In the genomic region with DNA sequence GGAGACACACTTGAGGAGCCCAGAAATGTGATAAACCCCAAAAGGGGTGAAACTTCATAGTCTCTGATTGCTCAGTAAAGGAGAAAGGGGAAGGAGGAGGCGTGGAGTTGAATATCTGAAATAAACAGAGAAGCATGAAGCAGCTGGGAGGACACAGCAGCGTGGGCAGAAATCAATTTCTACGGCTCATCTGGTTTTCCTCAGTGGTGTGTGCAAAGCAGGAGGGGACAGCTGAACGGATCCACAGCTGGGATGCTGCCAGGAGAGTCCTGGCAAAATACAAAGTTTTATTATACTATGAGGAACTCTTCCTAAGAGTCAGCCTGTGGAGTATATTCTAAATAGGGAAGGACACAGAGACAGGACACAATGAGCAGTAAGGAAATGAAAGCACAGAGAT, we compare ENCODE assay signal across 16 mouse cellular contexts. TPM values are rescaled to one million over a fixed set of nuclear protein-coding genes. Genes with fewer than 3 reads are reported as not detected.
DNase-seq lines count a peak whose midpoint lies in the region; ATAC-seq lines count a peak whose summit lies in the region.
"Had no signal": no experiment of that assay in that cellular context is flagged by ENCODE, and none has a peak within 500 bp of the region (broad histone marks: within the 10 kb centered on the region; RNA-seq: fewer than 3 reads in every experiment).

No protein-coding gene starts in this region.

- WGBS in embryonic facial prominence, embryonic 14.5 days: 67% methylated on average over 4 of the region's 4 CpGs
- 87% methylated on average over 4 of the region's 4 CpGs for WGBS in embryonic facial prominence, embryonic 10.5 days
- WGBS in intestine, embryonic 14.5 days: 40% methylated on average over 4 of the region's 4 CpGs
- WGBS in hindbrain, embryonic 16.5 days: 68% methylated on average over 4 of the region's 4 CpGs

- 0 out of 2 replicates have a peak overlapping the region, but pooled peaks have one; percentile 8 for H3K9ac ChIP-seq in embryonic facial prominence, embryonic 14.5 days (ENCODE audit: low read depth, low read length)
- no peak overlapping the region for H3K9ac ChIP-seq in intestine, embryonic 14.5 days (ENCODE audit: low read length)
- no peak overlapping the region for H3K9ac ChIP-seq in hindbrain, embryonic 16.5 days (ENCODE audit: low read depth, low read length)
- H3K9ac ChIP-seq: heart, embryonic 15.5 days; lung, embryonic 15.5 days; neural tube, embryonic 15.5 days had no signal

- H3K27me3 ChIP-seq in embryonic facial prominence, embryonic 14.5 days (replicated peaks; ENCODE audit: control insufficient read depth, insufficient read depth, low read length): no peaks in the 10 kb centered on the region
- no peaks in the 10 kb centered on the region for H3K27me3 ChIP-seq in embryonic facial prominence, embryonic 10.5 days (replicated peaks; ENCODE audit: low read depth, poor library complexity, severe bottlenecking)
- no peaks in the 10 kb centered on the region for H3K27me3 ChIP-seq in intestine, embryonic 14.5 days (replicated peaks; ENCODE audit: control insufficient read depth, insufficient read depth, low read length)
- H3K27me3 ChIP-seq in hindbrain, embryonic 16.5 days (replicated peaks; ENCODE audit: control insufficient read depth, insufficient read depth, low read length): no peaks in the 10 kb centered on the region
- H3K27me3 ChIP-seq: heart, embryonic 15.5 days; lung, embryonic 15.5 days; megakaryocyte, embryonic 14.5 days; neural tube, embryonic 15.5 days had no signal

- H3K36me3 ChIP-seq in embryonic facial prominence, embryonic 14.5 days (ENCODE audit: control insufficient read depth, insufficient read depth, low read length): peaks cover 70% of the 10 kb centered on the region
- H3K36me3 ChIP-seq in embryonic facial prominence, embryonic 10.5 days (replicated peaks): peaks cover 66% of the 10 kb centered on the region
- H3K36me3 ChIP-seq in intestine, embryonic 14.5 days (ENCODE audit: control insufficient read depth, insufficient read depth, low read length): peaks cover 57% of the 10 kb centered on the region
- peaks cover 40% of the 10 kb centered on the region for H3K36me3 ChIP-seq in hindbrain, embryonic 16.5 days (ENCODE audit: control insufficient read depth, insufficient read depth, low read length)

- peak overlapping the region; percentile 67 for H3K27ac ChIP-seq in embryonic facial prominence, embryonic 14.5 days (replicated peaks; ENCODE audit: low read depth, low read length)
- H3K27ac ChIP-seq in embryonic facial prominence, embryonic 10.5 days (replicated peaks): no peak overlapping the region
- peak overlapping the region; percentile 77 for H3K27ac ChIP-seq in intestine, embryonic 14.5 days (ENCODE audit: low read depth)
- no peak overlapping the region for H3K27ac ChIP-seq in hindbrain, embryonic 16.5 days (ENCODE audit: low read depth, low read length)
- H3K27ac ChIP-seq: forebrain, embryonic 10.5 days; heart, embryonic 15.5 days; lung, embryonic 15.5 days; neural tube, embryonic 15.5 days had no signal

- H3K4me1 ChIP-seq in embryonic facial prominence, embryonic 14.5 days (ENCODE audit: control insufficient read depth, insufficient read depth, low read length): peaks cover 3% of the 10 kb centered on the region; the same call in 1 of the 2 replicates
- no peaks in the 10 kb centered on the region for H3K4me1 ChIP-seq in embryonic facial prominence, embryonic 10.5 days
- peaks cover 5% of the 10 kb centered on the region; the same call in 1 of the 2 replicates for H3K4me1 ChIP-seq in intestine, embryonic 14.5 days (replicated peaks; ENCODE audit: control insufficient read depth, insufficient read depth, low read length)
- no peaks in the 10 kb centered on the region for H3K4me1 ChIP-seq in hindbrain, embryonic 16.5 days (ENCODE audit: control insufficient read depth, insufficient read depth, low read depth, low read length)
- H3K4me1 ChIP-seq: forebrain, embryonic 10.5 days; heart, embryonic 15.5 days; lung, embryonic 15.5 days; neural tube, embryonic 15.5 days had no signal

- H3K4me3 ChIP-seq in embryonic facial prominence, embryonic 14.5 days (ENCODE audit: low read depth, low read length): no peak overlapping the region
- no peak overlapping the region for H3K4me3 ChIP-seq in embryonic facial prominence, embryonic 10.5 days
- H3K4me3 ChIP-seq in intestine, embryonic 14.5 days (ENCODE audit: low read depth, low read length): no peak overlapping the region
- no peak overlapping the region for H3K4me3 ChIP-seq in hindbrain, embryonic 16.5 days (ENCODE audit: low read length)
- H3K4me3 ChIP-seq: forebrain, embryonic 10.5 days; heart, embryonic 15.5 days; lung, embryonic 15.5 days; megakaryocyte, embryonic 14.5 days; neural tube, embryonic 15.5 days had no signal

- H3K9me3 ChIP-seq in embryonic facial prominence, embryonic 14.5 days (ENCODE audit: control insufficient read depth, low read length): no peaks in the 10 kb centered on the region
- H3K9me3 ChIP-seq in embryonic facial prominence, embryonic 10.5 days: no peaks in the 10 kb centered on the region
- H3K9me3 ChIP-seq in intestine, embryonic 14.5 days (ENCODE audit: control insufficient read depth, low read length): no peaks in the 10 kb centered on the region
- no peaks in the 10 kb centered on the region for H3K9me3 ChIP-seq in hindbrain, embryonic 16.5 days (ENCODE audit: control insufficient read depth, low read length)
- H3K9me3 ChIP-seq: forebrain, embryonic 10.5 days; heart, embryonic 15.5 days; lung, embryonic 15.5 days; megakaryocyte, embryonic 14.5 days; neural tube, embryonic 15.5 days had no signal

- peak; percentile 79 for DNase-seq in embryonic facial prominence, embryonic 14.5 days (ENCODE audit: low spot score)
- DNase-seq in embryonic facial prominence, embryonic 10.5 days (ENCODE audit: low spot score): no peak
- peak; percentile 43 for DNase-seq in kidney, postnatal 10 days
- DNase-seq in kidney, adult 9 months: no peak
- DNase-seq in intestine, embryonic 14.5 days (ENCODE audit: low spot score): no peak
- DNase-seq in right cerebral cortex, adult 2 months (ENCODE audit: low spot score in 2 of 2): peak; percentile 40 to 52
- no peak for DNase-seq in adrenal gland, postnatal 4 days (ENCODE audit: low spot score in 2 of 2)
- DNase-seq: cerebellum, adult 18-20 months; liver had no signal

- no peak overlapping the region for H3K4me2 ChIP-seq in embryonic facial prominence, embryonic 14.5 days (ENCODE audit: low read depth, low read length)
- no peak overlapping the region for H3K4me2 ChIP-seq in intestine, embryonic 14.5 days (ENCODE audit: low read length)
- no peak overlapping the region for H3K4me2 ChIP-seq in hindbrain, embryonic 16.5 days (ENCODE audit: low read length)
- H3K4me2 ChIP-seq: heart, embryonic 15.5 days; lung, embryonic 15.5 days; neural tube, embryonic 15.5 days had no signal

- peak; percentile 67; the same call in 1 of the 2 replicates for ATAC-seq in embryonic facial prominence, embryonic 14.5 days (ENCODE audit: low read depth)
- peak; percentile 85 for ATAC-seq in intestine, embryonic 14.5 days (replicated peaks; ENCODE audit: low FRiP score, low TSS enrichment, low read depth)
- ATAC-seq in hindbrain, embryonic 16.5 days: no peak
- ATAC-seq: inflammation-experienced regulatory T-cells, adult 6 months had no signal

RNA-seq across cellular contexts. Expression of a gene that starts 30.5 kb away (rescaled TPM):
- polyA plus RNA-seq in embryonic facial prominence, embryonic 14.5 days (2014; fragmentation: Nextera tagmentation; extraction: Ambion mirVana): 75.2 and 76.2 TPM in 2 replicates
- 40.5 and 42.8 TPM in 2 replicates for polyA plus RNA-seq in embryonic facial prominence, embryonic 10.5 days (2016; fragmentation: Nextera tagmentation; extraction: Ambion mirVana)
- polyA plus RNA-seq in intestine, embryonic 14.5 days (2014; fragmentation: Nextera tagmentation; extraction: Ambion mirVana): 63.0 and 68.0 TPM in 2 replicates
- polyA plus RNA-seq in hindbrain, embryonic 16.5 days (2015; fragmentation: Nextera tagmentation; extraction: Ambion mirVana): 155 TPM in 2 replicates
- 100 to 1,000 TPM in 1 of 2 experiments, 10 to 100 TPM in 1; 91.2 to 121 TPM for total RNA-seq in adrenal gland, postnatal 4 days (2021)

RNA-seq across cellular contexts. Expression of a gene that starts 30.6 kb away (rescaled TPM):
- 88.8 and 92.1 TPM in 2 replicates for polyA plus RNA-seq in embryonic facial prominence, embryonic 14.5 days (2014; fragmentation: Nextera tagmentation; extraction: Ambion mirVana)
- 133 and 135 TPM in 2 replicates for polyA plus RNA-seq in embryonic facial prominence, embryonic 10.5 days (2016; fragmentation: Nextera tagmentation; extraction: Ambion mirVana)
- 63.6 and 65.5 TPM in 2 replicates for polyA plus RNA-seq in intestine, embryonic 14.5 days (2014; fragmentation: Nextera tagmentation; extraction: Ambion mirVana)
- 58.6 and 64.5 TPM in 2 replicates for polyA plus RNA-seq in hindbrain, embryonic 16.5 days (2015; fragmentation: Nextera tagmentation; extraction: Ambion mirVana)
- total RNA-seq in adrenal gland, postnatal 4 days (2021): 10 to 100 TPM; 90.3 to 93.8 TPM

RNA-seq across cellular contexts. Expression of a gene that starts 45.9 kb away (rescaled TPM):
- 7.7 and 8.2 TPM in 2 replicates for polyA plus RNA-seq in embryonic facial prominence, embryonic 14.5 days (2014; fragmentation: Nextera tagmentation; extraction: Ambion mirVana)
- 3.3 and 3.8 TPM in 2 replicates for polyA plus RNA-seq in embryonic facial prominence, embryonic 10.5 days (2016; fragmentation: Nextera tagmentation; extraction: Ambion mirVana)
- 7.0 and 7.2 TPM in 2 replicates for polyA plus RNA-seq in intestine, embryonic 14.5 days (2014; fragmentation: Nextera tagmentation; extraction: Ambion mirVana)
- polyA plus RNA-seq in hindbrain, embryonic 16.5 days (2015; fragmentation: Nextera tagmentation; extraction: Ambion mirVana): 3.1 and 3.5 TPM in 2 replicates
- 1 to 10 TPM; 3.0 to 3.9 TPM for total RNA-seq in adrenal gland, postnatal 4 days (2021)

Comparison
In these comparisons a context has a peak if more than half of its experiments do, and no peak if none do; other contexts are left out.
1. DNase-seq: peak in embryonic facial prominence, embryonic 14.5 days (single experiment), kidney, postnatal 10 days (single experiment) and right cerebral cortex, adult 2 months (2 of 2); none in embryonic facial prominence, embryonic 10.5 days (single experiment), kidney, adult 9 months (single experiment), intestine, embryonic 14.5 days (single experiment) and adrenal gland, postnatal 4 days (0 of 2).
2. H3K27ac ChIP-seq: peak in embryonic facial prominence, embryonic 14.5 days (single experiment) and intestine, embryonic 14.5 days (single experiment); none in embryonic facial prominence, embryonic 10.5 days (single experiment) and hindbrain, embryonic 16.5 days (single experiment).